In the genomic region with DNA sequence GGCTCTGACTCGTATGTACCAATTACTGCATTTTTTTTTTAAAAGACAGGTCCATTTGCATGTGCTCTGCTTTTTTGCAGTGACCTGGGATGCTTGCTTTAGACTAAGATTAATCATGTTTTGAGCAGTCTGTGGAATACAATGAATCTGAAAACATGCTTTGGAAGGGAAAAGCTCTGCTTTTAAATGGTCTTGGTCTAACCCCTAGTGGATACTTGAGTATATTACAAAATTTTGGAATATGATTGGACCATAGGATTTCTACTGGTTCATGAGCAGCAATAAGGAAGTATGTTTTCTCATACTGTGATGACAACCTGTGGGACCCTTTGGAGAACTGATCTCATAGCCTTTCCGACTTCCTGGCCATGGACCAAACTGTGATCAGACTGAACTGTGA, we compare ENCODE assay signal across 18 mouse cellular contexts. TPM values are rescaled to one million over a fixed set of nuclear protein-coding genes. Genes with fewer than 3 reads are reported as not detected.
DNase-seq lines count a peak whose midpoint lies in the region; ATAC-seq and TF ChIP-seq lines count a peak whose summit lies in the region.
"Had no signal": no experiment of that assay in that cellular context is flagged by ENCODE, and none has a peak within 500 bp of the region (broad histone marks: within the 10 kb centered on the region; RNA-seq: fewer than 3 reads in every experiment).

No protein-coding gene starts in this region.

- no peak overlapping the region for H3K27ac ChIP-seq in limb, embryonic 14.5 days (replicated peaks; ENCODE audit: low read depth, low read length)
- H3K27ac ChIP-seq in limb, embryonic 10.5 days: no peak overlapping the region
- H3K27ac ChIP-seq in CH12.LX (ENCODE audit: insufficient read depth, low read depth): no peak overlapping the region
- H3K27ac ChIP-seq: forebrain, embryonic 12.5 days had no signal

- 0 out of 2 replicates have a peak, but pooled peaks cover 9% of the 10 kb centered on the region for H3K36me3 ChIP-seq in limb, embryonic 14.5 days (ENCODE audit: control insufficient read depth, insufficient read depth, low read length)
- peaks cover 6% of the 10 kb centered on the region; the same call in 1 of the 2 replicates for H3K36me3 ChIP-seq in limb, embryonic 10.5 days
- H3K36me3 ChIP-seq in CH12.LX (replicated peaks in 1 of 2; ENCODE audit: control insufficient read depth in 1 of 2, insufficient read depth in 1 of 2, low read length in 1 of 2): no peaks in the 10 kb centered on the region
- H3K36me3 ChIP-seq: forebrain, embryonic 12.5 days had no signal

- H3K4me3 ChIP-seq in limb, embryonic 14.5 days (replicated peaks; ENCODE audit: low read length): no peak overlapping the region
- no peak overlapping the region for H3K4me3 ChIP-seq in limb, embryonic 10.5 days
- H3K4me3 ChIP-seq in CH12.LX (replicated peaks in 1 of 3; ENCODE audit: low read depth in 2 of 3, low read length in 2 of 3, poor library complexity in 1 of 3): no peak overlapping the region
- H3K4me3 ChIP-seq: forebrain, embryonic 12.5 days; myocyte had no signal

- no peaks in the 10 kb centered on the region for H3K79me2 ChIP-seq in CH12.LX (replicated peaks; ENCODE audit: control insufficient read depth, extremely low read depth, insufficient read depth, poor library complexity, severe bottlenecking)

- H3K9me3 ChIP-seq in limb, embryonic 14.5 days (ENCODE audit: control insufficient read depth, low read length): no peaks in the 10 kb centered on the region
- H3K9me3 ChIP-seq in limb, embryonic 10.5 days (replicated peaks): no peaks in the 10 kb centered on the region
- no peaks in the 10 kb centered on the region for H3K9me3 ChIP-seq in CH12.LX (replicated peaks; ENCODE audit: low read length)
- H3K9me3 ChIP-seq: forebrain, embryonic 12.5 days had no signal

- peak; percentile 47 for TF ChIP-seq RAD21 in CH12.LX (IDR thresholded peaks at IDR 0.05; ENCODE audit: low read depth, low read length)

- no peak overlapping the region for H3K9ac ChIP-seq in limb, embryonic 14.5 days (ENCODE audit: low read depth, low read length, severe bottlenecking)
- no peak overlapping the region for H3K9ac ChIP-seq in CH12.LX (ENCODE audit: insufficient read depth, low read depth)
- H3K9ac ChIP-seq: forebrain, embryonic 12.5 days had no signal

- DNase-seq in frontal cortex, postnatal 10 days (ENCODE audit: low spot score in 2 of 2): no peak
- peak; percentile 24 for DNase-seq in limb, embryonic 14.5 days (ENCODE audit: low spot score)
- DNase-seq in limb, embryonic 10.5 days (ENCODE audit: low spot score): no peak
- DNase-seq in CH12.LX (ENCODE audit: extremely low read depth): no peak
- no peak for DNase-seq in B cell, adult 2 months
- no peak for DNase-seq in ovary, postnatal 14 days (ENCODE audit: low spot score)
- DNase-seq: cerebellum, postnatal 14 days; gastrocnemius, postnatal 10 days; heart, postnatal 4 days; lung, postnatal 14 days; thymus, adult 18-20 months had no signal

- dilution Hi-C loops in CH12.LX (cut with MboI; ENCODE audit: extremely low pct_ligation_motif_present, extremely low pct_unique_long_range_greater_than_20kb, low sequenced_read_pairs): no loop called here

- TF ChIP-seq CTCF in CH12.LX (conservative IDR thresholded peaks at IDR 0.05 in 1 of 2, IDR thresholded peaks at IDR 0.05 in 1 of 2; ENCODE audit: low read depth in 2 of 2, low read length in 2 of 2): peak in 1 of 2 experiments; percentile 35; a peak in 2 of 4 replicates

- no peak overlapping the region for H3K4me2 ChIP-seq in limb, embryonic 14.5 days (replicated peaks; ENCODE audit: low read depth, low read length, severe bottlenecking)
- no peak overlapping the region for H3K4me2 ChIP-seq in CH12.LX (ENCODE audit: insufficient read depth, low read depth, poor library complexity, severe bottlenecking)
- H3K4me2 ChIP-seq: forebrain, embryonic 12.5 days; heart, embryonic 11.5 days had no signal

- H3K27me3 ChIP-seq in limb, embryonic 14.5 days (ENCODE audit: control insufficient read depth, insufficient read depth, low read length): no peaks in the 10 kb centered on the region
- H3K27me3 ChIP-seq in limb, embryonic 10.5 days (ENCODE audit: low read depth, poor library complexity, severe bottlenecking): peaks cover 13% of the 10 kb centered on the region; the same call in 1 of the 2 replicates
- no peaks in the 10 kb centered on the region for H3K27me3 ChIP-seq in CH12.LX (replicated peaks)
- H3K27me3 ChIP-seq: forebrain, embryonic 12.5 days had no signal

- no peak for TF ChIP-seq POLR2A in limb, embryonic 14.5 days (IDR thresholded peaks at IDR 0.05; ENCODE audit: borderline replicate concordance, extremely low read depth, insufficient read depth, insufficient read length)
- TF ChIP-seq POLR2A in CH12.LX (IDR thresholded peaks at IDR 0.05; ENCODE audit: low read depth, low read length): no peak

- 77% methylated on average over 2 of the region's 2 CpGs for WGBS in limb, embryonic 14.5 days
- 93% methylated on average over 2 of the region's 2 CpGs for WGBS in limb, embryonic 10.5 days

- in situ Hi-C loops in CH12.LX (cut with MboI; ENCODE audit: low pct_ligation_motif_present, low pct_unique_long_range_greater_than_20kb, low sequenced_read_pairs): loop anchor here (25.0 kb wide), 1 partner anchor 226 kb away; no protein-coding TSS in a partner anchor

- peak; percentile 72 for ATAC-seq in frontal cortex, adult (ENCODE audit: low TSS enrichment)
- ATAC-seq in limb, embryonic 14.5 days (ENCODE audit: low FRiP score, low read depth): no peak
- ATAC-seq in common myeloid progenitor, adult 5-6 weeks (replicated peaks; ENCODE audit: low read depth, poor library complexity, severe bottlenecking): 0 out of 2 replicates have a peak, but pooled peaks have one; percentile 39
- ATAC-seq: inflammation-experienced regulatory T-cells, adult 6 months had no signal

- H3K4me1 ChIP-seq in limb, embryonic 14.5 days (ENCODE audit: control insufficient read depth, insufficient read depth, low read length): no peaks in the 10 kb centered on the region
- H3K4me1 ChIP-seq in limb, embryonic 10.5 days: no peaks in the 10 kb centered on the region
- H3K4me1 ChIP-seq in CH12.LX (ENCODE audit: control insufficient read depth in 1 of 2, insufficient read depth in 2 of 2): no peaks in the 10 kb centered on the region
- H3K4me1 ChIP-seq: forebrain, embryonic 12.5 days had no signal

- no peak for TF ChIP-seq EP300 in CH12.LX (IDR thresholded peaks at IDR 0.05; ENCODE audit: low read length)

TF ChIP-seq in CH12.LX, 34 proteins besides CTCF, POLR2A, EP300 and RAD21:
- TF ChIP-seq SMC3 (IDR thresholded peaks at IDR 0.05; ENCODE audit: low read depth, low read length) (peak; percentile 28), MXI1 (IDR thresholded peaks at IDR 0.05; ENCODE audit: low read depth, low read length) (no peak), POLR2AphosphoS2 (IDR thresholded peaks at IDR 0.05; ENCODE audit: low read depth, low read length) (no peak)
TF ChIP-seq in CH12.LX: peak in this region for 1.

RNA-seq across cellular contexts. Expression of a gene that starts 47.2 kb away (rescaled TPM):
- polyA plus RNA-seq in limb, embryonic 14.5 days (2012; rRNA removed): 46.3 and 47.4 TPM in 2 replicates
- polyA plus RNA-seq in limb, embryonic 14.5 days (2014; fragmentation: Nextera tagmentation; extraction: Ambion mirVana): 16.4 and 17.9 TPM in 2 replicates
- polyA plus RNA-seq in limb, embryonic 10.5 days (2016; fragmentation: Nextera tagmentation; extraction: Ambion mirVana): 11.6 and 14.7 TPM in 2 replicates
- total RNA-seq in CH12.LX (2012; rRNA removed) (0.04 and 0.21 TPM in 2 replicates), CH12.LX (2014; rRNA removed) (0.72 and 0.92 TPM in 2 replicates)
- 0.35 and 0.57 TPM in 2 replicates for polyA plus RNA-seq in CH12.LX (2012; ENCODE audit: insufficient read length, low read depth)
- 132 and 150 TPM in 2 replicates for total RNA-seq in common myeloid progenitor, adult 5-6 weeks (2017)
- polyA plus RNA-seq: myocyte had no signal

RNA-seq across cellular contexts. Expression of a gene that starts 54.5 kb away (rescaled TPM):
- 0.38 and 0.55 TPM in 2 replicates for polyA plus RNA-seq in limb, embryonic 14.5 days (2012; rRNA removed)
- polyA plus RNA-seq in limb, embryonic 14.5 days (2014; fragmentation: Nextera tagmentation; extraction: Ambion mirVana): 0.10 and 0.11 TPM in 2 replicates
- polyA plus RNA-seq in limb, embryonic 10.5 days (2016; fragmentation: Nextera tagmentation; extraction: Ambion mirVana): 0.25 and 0.28 TPM in 2 replicates
- total RNA-seq in CH12.LX (2012; rRNA removed): not detected in 2 replicates
- not detected in 2 replicates for total RNA-seq in CH12.LX (2014; rRNA removed)
- polyA plus RNA-seq in CH12.LX (2012; ENCODE audit: insufficient read length, low read depth): not detected in 2 replicates
- total RNA-seq in common myeloid progenitor, adult 5-6 weeks (2017): not detected in 2 replicates
- total RNA-seq: heart, postnatal 4 days; liver, adult 2 months had no signal
- polyA plus RNA-seq: forebrain, embryonic 12.5 days; heart, embryonic 11.5 days; inflammation-experienced regulatory T-cells, adult 6 months; liver, adult 2 months; myocyte had no signal
